Mouse (Mus musculus): ENCODE results near the gene Nudt1. TPM values are rescaled to one million over a fixed set of nuclear protein-coding genes. Genes with fewer than 3 reads are reported as not detected.

The Nudt1 gene
- 32.2 and 40.0 TPM in 2 replicates for total RNA-seq (2017)

GRCm38 (mm10) chr5:140321042-140321755, at the start of gene Nudt1, which contains the start of gene Mad1l1:
TSS of gene Nudt1 (plus strand) at chr5:140321656.
TSS of gene Mad1l1 (minus strand) at chr5:140321552.
- ATAC-seq (replicated peaks; ENCODE audit: low read depth, poor library complexity, severe bottlenecking), result peak; percentile 92

- ATAC-seq (replicated peaks; ENCODE audit: low read depth, poor library complexity, severe bottlenecking), result no peak
Observed at GRCm38 (mm10) chr5:140276779-140277178, 44.7 kb upstream of the Nudt1 start.

GRCm38 (mm10) chr5:140280205-140280604, 41.3 kb upstream of the Nudt1 start:
- no peak for ATAC-seq (replicated peaks; ENCODE audit: low read depth, poor library complexity, severe bottlenecking)

- ATAC-seq (replicated peaks; ENCODE audit: low read depth, poor library complexity, severe bottlenecking), result no peak
Observed at GRCm38 (mm10) chr5:140282376-140282775, 39.1 kb upstream of the Nudt1 start.

GRCm38 (mm10) chr5:140282900-140283299, 38.6 kb upstream of the Nudt1 start:
- ATAC-seq (replicated peaks; ENCODE audit: low read depth, poor library complexity, severe bottlenecking), result no peak

- no peak for ATAC-seq (replicated peaks; ENCODE audit: low read depth, poor library complexity, severe bottlenecking)
Observed at GRCm38 (mm10) chr5:140284011-140284410, 37.4 kb upstream of the Nudt1 start.

DNA sequence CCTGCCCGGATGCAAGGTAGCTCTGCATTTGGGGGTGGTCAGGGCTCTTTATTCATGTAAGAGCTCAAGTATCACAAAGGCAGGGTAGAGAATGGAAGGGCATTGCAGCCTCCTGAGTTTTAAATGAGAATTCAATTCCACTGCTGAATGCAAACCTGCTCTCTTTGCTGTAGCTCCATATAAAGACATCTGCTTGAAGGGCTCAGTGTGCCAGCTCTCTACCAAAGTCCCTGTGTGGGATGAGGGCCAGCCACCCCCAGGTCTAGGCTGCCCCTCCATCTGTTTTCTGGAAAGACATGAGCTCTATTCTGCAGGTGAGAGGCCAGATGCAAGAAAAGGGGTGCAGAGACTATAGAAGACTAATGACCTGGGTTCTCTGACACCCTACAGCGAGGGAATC, 36.7 kb upstream of the Nudt1 start:
- no peak for ATAC-seq (replicated peaks; ENCODE audit: low read depth, poor library complexity, severe bottlenecking)

DNA sequence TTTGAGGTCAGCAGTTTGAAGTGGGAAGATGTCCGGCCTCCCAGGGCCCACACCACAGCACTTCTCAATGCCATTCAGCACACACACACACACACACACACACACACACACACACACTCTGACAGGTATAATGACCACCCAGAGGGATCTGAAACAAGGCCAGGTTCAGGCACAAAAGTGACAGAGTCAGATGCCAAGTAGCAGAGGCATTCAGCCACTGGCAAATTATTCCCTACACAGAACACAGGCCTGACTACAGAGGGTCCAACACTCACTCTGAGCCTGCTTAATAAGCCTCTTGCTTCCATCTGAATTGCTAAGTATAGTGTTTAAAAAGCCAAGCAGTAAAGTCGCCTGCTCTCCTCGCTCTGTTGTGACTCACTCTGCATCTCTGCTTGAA, 33.2 kb upstream of the Nudt1 start:
- no peak for ATAC-seq (replicated peaks; ENCODE audit: low read depth, poor library complexity, severe bottlenecking)

- ATAC-seq (replicated peaks; ENCODE audit: low read depth, poor library complexity, severe bottlenecking), result no peak
Observed at GRCm38 (mm10) chr5:140289161-140289560, 32.3 kb upstream of the Nudt1 start.

- ATAC-seq (replicated peaks; ENCODE audit: low read depth, poor library complexity, severe bottlenecking), result peak; percentile 72; the same call in 1 of the 2 replicates
Observed at GRCm38 (mm10) chr5:140292152-140292551, 29.3 kb upstream of the Nudt1 start.

- no peak for ATAC-seq (replicated peaks; ENCODE audit: low read depth, poor library complexity, severe bottlenecking)
Observed at GRCm38 (mm10) chr5:140298291-140298690, 23.2 kb upstream of the Nudt1 start.

DNA sequence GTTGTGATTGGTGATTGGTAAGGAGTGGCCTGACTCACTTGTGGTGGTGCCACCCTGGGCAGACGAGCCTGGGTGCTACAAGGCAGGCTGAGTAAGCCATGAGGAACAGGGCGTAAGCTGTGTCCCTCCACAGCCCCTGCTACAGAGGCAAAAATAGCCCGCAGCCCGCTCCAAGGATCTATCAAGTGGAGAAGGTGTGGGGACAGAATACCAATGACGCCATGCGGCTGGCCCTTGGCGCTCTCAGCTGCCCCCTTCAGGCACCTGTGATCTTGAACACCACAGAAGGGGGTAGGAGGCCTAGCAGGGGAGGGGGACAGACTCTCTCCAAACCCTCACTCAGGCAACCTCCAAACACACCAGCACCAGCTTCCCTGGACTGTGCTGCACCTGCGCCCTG, 15.4 kb upstream of the Nudt1 start:
- no peak for ATAC-seq (replicated peaks; ENCODE audit: low read depth, poor library complexity, severe bottlenecking)

GRCm38 (mm10) chr5:140307602-140308001, 13.9 kb upstream of the Nudt1 start:
- no peak for ATAC-seq (replicated peaks; ENCODE audit: low read depth, poor library complexity, severe bottlenecking)

- ATAC-seq (replicated peaks; ENCODE audit: low read depth, poor library complexity, severe bottlenecking), result no peak
Observed at GRCm38 (mm10) chr5:140316716-140317115, 4.7 kb upstream of the Nudt1 start.

DNA sequence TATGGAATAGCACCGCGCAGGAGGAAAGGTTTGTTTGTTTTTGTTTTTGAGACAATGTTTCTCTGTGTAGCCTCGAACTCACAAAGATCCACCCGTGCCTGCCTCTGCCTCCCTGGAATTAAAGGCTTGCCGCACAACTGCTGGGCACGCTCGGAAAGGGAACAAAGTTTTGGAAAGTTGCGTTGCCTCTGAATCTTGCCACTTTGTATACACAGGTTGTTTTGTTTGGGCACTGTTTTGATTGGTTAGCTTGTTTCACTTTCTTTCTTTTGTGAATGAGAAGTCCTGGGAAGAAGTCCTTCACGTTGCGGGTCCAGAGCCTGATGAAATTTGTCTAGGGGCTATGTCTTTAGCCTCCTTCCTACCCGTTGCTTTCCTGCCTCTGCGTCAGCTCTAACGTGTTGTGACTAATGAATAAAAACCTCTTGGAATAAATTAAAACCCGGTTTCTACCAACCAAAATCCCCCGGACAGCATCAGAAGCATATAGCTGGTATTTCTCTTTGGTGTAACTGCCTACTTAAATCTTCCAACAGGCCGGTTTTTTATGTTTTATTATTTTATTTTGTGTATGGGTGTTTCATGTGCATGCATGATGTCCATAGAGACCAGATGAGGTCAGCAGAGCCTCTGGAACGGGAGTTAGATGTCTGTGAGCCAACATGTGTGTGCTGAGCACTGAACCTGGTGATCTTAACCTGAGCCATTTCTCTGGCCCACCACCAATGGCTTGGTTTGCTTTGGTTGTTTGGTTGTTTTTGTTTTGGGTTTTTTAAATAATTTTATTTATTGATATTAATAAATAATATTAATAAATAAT, 510 bp downstream of the Nudt1 start:
- ATAC-seq (replicated peaks; ENCODE audit: low read depth, poor library complexity, severe bottlenecking), result peak; percentile 13; the same call in 1 of the 2 replicates

DNA sequence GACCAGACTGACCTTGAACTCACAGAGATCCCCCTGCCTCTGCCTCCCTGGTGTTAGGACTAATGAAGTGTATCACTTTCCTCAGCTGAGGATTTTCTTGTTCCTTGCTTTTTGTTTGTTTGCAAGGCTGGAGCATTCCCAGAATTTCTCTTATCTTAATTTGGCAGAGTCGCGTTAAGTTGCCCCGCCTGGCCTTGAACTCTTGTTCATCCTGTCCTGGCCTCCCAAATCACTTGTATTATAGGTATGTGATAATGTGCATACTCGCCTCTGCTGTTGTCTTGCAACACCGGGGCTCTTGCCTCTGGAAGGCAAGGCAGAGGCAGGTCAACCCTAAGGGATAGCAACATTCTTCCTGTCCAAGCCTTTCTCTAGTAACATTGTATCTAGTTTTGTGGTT, 2.6 kb downstream of the Nudt1 start:
- ATAC-seq (replicated peaks; ENCODE audit: low read depth, poor library complexity, severe bottlenecking), result no peak

DNA sequence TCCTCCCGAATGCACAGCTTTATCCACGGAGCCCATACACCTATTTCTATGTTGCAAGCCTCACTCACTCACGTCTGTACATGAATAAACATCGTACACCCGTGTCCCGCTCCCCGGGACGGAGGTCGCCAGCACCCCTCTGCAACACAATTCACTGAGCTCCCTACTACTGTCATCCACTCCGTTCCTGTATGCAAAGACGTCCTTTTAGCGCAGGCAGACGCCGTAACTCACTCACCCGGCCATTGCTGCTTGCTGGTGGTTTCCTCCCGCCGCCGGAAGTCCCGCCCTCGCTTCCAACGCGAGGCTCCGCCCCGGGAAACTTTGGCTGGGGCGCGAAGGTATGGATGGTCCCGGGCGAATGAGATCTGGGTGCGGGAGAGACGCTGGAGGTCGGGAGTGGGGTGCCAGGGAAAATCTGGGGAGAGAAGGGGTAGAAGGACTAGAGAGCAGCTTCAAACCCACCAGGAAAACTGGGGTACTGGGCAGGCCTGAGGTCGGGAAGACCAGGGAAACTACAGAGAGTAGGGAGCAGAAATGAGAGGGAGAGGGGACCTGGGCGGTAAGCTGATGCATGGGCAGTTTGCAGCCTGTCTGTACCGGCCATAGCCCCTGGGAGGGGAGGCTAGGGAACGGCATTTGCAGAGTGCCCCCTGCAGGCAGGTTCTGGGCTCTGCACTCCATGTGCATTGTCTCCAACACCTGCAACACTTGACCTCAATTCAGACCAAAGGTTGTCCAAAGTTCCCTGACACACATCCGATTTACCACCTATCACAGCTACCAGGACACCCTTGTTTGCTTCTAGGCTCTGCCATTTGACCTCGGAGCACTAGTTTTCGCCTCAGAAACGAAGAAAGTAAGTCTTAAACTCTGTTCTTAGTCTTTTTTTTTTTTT, 10.4 kb downstream of the Nudt1 start, which contains the start of gene Mrm2:
Gene Mrm2 (minus strand): TSS at position 284 of the 898 bp plus-strand sequence.
- ATAC-seq (replicated peaks; ENCODE audit: low read depth, poor library complexity, severe bottlenecking), result peak; percentile 84

- ATAC-seq (replicated peaks; ENCODE audit: low read depth, poor library complexity, severe bottlenecking), result no peak
Observed at GRCm38 (mm10) chr5:140332519-140332918, 11.1 kb downstream of the Nudt1 start.

GRCm38 (mm10) chr5:140333631-140334030, 12.2 kb downstream of the Nudt1 start:
- ATAC-seq (replicated peaks; ENCODE audit: low read depth, poor library complexity, severe bottlenecking), result peak; percentile 59

- no peak for ATAC-seq (replicated peaks; ENCODE audit: low read depth, poor library complexity, severe bottlenecking)
Observed at GRCm38 (mm10) chr5:140336680-140337079, 15.2 kb downstream of the Nudt1 start.
